Mouse (Mus musculus): ENCODE measurements around the gene Polr2g.

DNA sequence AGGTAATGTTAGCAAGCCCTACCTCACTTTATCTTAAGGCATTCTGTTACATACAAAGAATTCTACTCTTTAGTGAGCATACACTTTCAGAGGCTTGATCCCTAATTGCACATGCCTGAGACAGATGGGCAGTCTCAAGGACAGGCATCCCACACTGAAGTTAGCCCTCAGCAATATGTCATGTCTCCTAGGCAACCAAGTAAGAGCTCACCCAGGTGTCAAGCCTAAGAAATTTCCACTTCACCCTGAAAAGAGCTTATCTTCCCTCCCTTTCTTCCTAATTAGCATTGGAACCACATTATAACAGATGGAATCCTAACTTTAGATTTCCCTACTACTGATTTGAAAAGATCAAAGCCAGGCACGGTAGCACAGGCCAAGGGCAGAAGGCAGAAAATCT is 9.2 kb downstream of the Polr2g start:
- TF ChIP-seq GATA1 (IDR thresholded peaks at IDR 0.05; ENCODE audit: borderline replicate concordance, low read length) (no peak), FLI1 (IDR thresholded peaks at IDR 0.05; ENCODE audit: low read length) (no peak)

Measured in megakaryocyte, embryonic 14.5 days (primary cell).